Mouse (Mus musculus) embryonic facial prominence, embryonic 14.5 days (tissue): ENCODE data around the gene Slc2a2. TPM values are rescaled to one million over a fixed set of nuclear protein-coding genes. Genes with fewer than 3 reads are reported as not detected.

Experiments used
- ATAC-seq: fragments of 200-750 bp; cut with Nextera tagmentation; 2 replicates; pipeline ENCODE4 v1.8.0; 2017; ENCODE audit warnings: low read depth, moderate number of reproducible peaks, moderate TSS enrichment
- DNase-seq: peaks from one replicate; pipeline ENCODE4 v3.0.0-alpha.2; 2015; ENCODE audit warnings: low spot score
- H3K27ac ChIP-seq: fragments of 300-500 bp; sonication (generic); replicated peaks from 2 replicates; pipeline ENCODE4 v1.5.1; 2014; ENCODE audit warnings: low read depth, mild to moderate bottlenecking, low read length, moderate library complexity
- H3K27me3 ChIP-seq: fragments of 300-500 bp; sonication (generic); replicated peaks from 2 replicates; pipeline ENCODE4 v1.6.1; 2014; ENCODE audit warnings: low read length; ENCODE audit not compliant: control insufficient read depth, insufficient read depth
- H3K36me3 ChIP-seq: fragments of 300-500 bp; sonication (generic); 2 replicates; pipeline ENCODE4 v1.6.1; 2014; ENCODE audit warnings: low read length, mixed read lengths; ENCODE audit not compliant: control insufficient read depth, insufficient read depth
- H3K4me1 ChIP-seq: fragments of 300-500 bp; sonication (generic); 2 replicates; pipeline ENCODE4 v1.6.1; 2014; ENCODE audit warnings: antibody characterized with exemption, low read length; ENCODE audit not compliant: control insufficient read depth, insufficient read depth
- H3K4me2 ChIP-seq: fragments of 300-500 bp; sonication (generic); 2 replicates; pipeline ENCODE4 v1.6.1; 2014; ENCODE audit warnings: low read depth, mild to moderate bottlenecking, low read length, moderate library complexity, mixed read lengths
- H3K4me3 ChIP-seq: fragments of 300-500 bp; sonication (generic); 2 replicates; pipeline ENCODE4 v1.5.1; 2014; ENCODE audit warnings: low read depth, mild to moderate bottlenecking, low read length
- H3K9ac ChIP-seq: fragments of 300-500 bp; sonication (generic); 2 replicates; pipeline ENCODE4 v1.6.1; 2014; ENCODE audit warnings: low read depth, mild to moderate bottlenecking, low read length, moderate library complexity, mixed read lengths
- H3K9me3 ChIP-seq: fragments of 300-500 bp; sonication (generic); 2 replicates; pipeline ENCODE4 v1.6.1; 2016; ENCODE audit warnings: low read length; ENCODE audit not compliant: control insufficient read depth
- WGBS: fragments of 180-500 bp; shearing (Covaris S2); extraction: QIAGEN DNeasy Blood & Tissue Kit; methylation state at CpG from one replicate; pipeline ENCODE4 v1.1.7; 2014; 5-methylcytosine and 5-hydroxymethylcytosine counted together
- polyA plus RNA-seq: library from polyadenylated mRNA; unstranded; fragments of >200 nt; fragmentation: Nextera tagmentation; extraction: Ambion mirVana; gene quantifications from 2 replicates; pipeline ENCODE4 v1.2.1, GENCODE M21; 2014

Gene Slc2a2
- polyA plus RNA-seq, 1 experiment from 2014 or later = not detected

DNA sequence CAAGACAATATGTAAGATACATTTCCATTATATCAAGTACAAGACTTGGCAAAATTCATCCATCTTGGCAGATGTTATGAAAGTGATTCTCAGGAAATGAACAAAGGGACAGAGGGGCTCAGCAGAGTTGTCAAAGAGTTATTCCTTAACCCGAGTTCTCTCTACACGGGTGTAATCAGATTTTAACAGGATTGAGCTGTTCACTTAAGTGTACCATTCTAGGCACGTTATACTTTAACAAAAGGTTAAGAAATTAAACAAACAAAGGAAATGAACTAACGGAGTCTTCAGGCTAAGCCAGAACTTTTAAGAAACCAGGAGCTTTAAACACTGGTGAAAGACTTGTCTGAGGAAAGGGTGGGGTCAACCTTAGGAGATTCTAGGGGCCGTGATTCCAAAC, 23.5 kb downstream of the Slc2a2 start:
- Histone ChIP-seq H3K9ac (no peak overlapping the region), H3K4me2 (no peak overlapping the region), H3K27ac (no peak overlapping the region), H3K4me3 (no peak overlapping the region), H3K9me3 (no peaks in the 10 kb centered on the region), H3K27me3 (no peaks in the 10 kb centered on the region), H3K36me3 (no peaks in the 10 kb centered on the region), H3K4me1 (no peaks in the 10 kb centered on the region)
- ATAC-seq (no peak), DNase-seq (no peak)
- WGBS = 70% methylated on average over 5 of the region's 5 CpGs

DNA sequence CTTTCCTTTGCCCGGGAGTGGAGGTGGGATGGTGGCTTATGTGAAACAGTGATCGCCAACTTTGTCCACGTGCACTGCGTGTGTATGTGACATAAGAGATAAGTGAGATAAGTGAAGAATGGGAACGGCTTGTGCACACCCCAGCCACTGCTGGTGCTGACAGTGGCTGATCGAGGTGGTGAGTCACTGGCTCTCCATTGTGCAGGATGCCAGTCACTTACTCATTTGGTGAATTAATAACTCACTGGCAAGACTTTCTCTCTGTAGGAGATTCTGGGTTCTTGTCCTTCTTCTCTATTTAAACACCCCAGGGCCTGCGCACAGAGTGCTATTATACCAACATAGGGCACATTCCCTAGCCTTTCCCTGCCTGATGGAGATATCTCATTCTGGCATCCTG, 24.1 kb downstream of the Slc2a2 start:
- H3K4me1 ChIP-seq = no peaks in the 10 kb centered on the region
- ATAC-seq = no peak

DNA sequence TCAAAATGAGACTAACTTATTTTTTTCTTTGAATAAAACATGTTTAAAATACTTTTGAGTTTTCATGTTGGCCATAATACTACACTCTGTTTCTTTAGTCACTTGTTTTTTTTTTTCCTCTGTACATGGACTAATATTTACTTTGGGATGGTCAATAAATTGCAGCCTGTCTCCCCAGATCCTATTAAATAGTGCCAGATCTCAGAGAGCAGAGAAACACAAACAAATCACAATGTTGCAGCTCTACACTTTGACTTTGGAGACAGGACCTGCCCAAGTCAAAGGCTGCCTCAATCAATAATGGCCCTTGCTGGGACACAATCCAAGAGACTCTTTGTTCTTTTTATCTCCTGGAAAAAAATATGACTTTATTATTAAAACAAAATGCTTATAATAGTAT, 24.8 kb downstream of the Slc2a2 start:
- ATAC-seq (no peak), DNase-seq (no peak)
- H3K27me3 ChIP-seq = no peaks in the 10 kb centered on the region
- no peak overlapping the region for H3K4me2 ChIP-seq
- H3K36me3 ChIP-seq = no peaks in the 10 kb centered on the region
- H3K9me3 ChIP-seq = no peaks in the 10 kb centered on the region
- H3K4me1 ChIP-seq = no peaks in the 10 kb centered on the region
- no peak overlapping the region for H3K27ac ChIP-seq
- no peak overlapping the region for H3K4me3 ChIP-seq
- no peak overlapping the region for H3K9ac ChIP-seq

More for the DNA sequence above, 24.1 kb downstream of the Slc2a2 start:
- no peak for DNase-seq
- no peaks in the 10 kb centered on the region for H3K27me3 ChIP-seq
- no peak overlapping the region for H3K27ac ChIP-seq
- no peak overlapping the region for H3K4me2 ChIP-seq
- no peak overlapping the region for H3K9ac ChIP-seq
- 80% methylated on average over 7 of the region's 7 CpGs for WGBS
- no peaks in the 10 kb centered on the region for H3K9me3 ChIP-seq
- H3K36me3 ChIP-seq = no peaks in the 10 kb centered on the region
- H3K4me3 ChIP-seq = no peak overlapping the region

DNA sequence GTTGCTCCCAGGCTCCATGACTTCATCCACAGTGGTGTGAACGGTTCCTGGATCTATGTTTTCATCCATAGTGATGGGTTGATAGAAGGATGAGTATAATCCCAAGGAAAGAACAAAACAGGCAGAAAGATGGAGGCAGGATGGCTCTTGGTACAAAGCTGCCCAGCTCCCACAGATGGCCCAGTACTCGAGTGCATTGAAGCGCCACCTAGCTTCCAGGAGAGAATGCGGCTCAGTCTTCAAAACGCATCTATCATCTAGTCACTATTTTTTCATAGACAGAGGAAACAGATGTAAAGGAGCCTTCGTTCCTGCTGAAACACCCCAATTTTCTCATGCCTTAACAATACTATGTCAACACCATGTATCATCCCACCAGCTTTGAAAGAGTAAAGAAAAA, 25.8 kb downstream of the Slc2a2 start:
- no peaks in the 10 kb centered on the region for H3K36me3 ChIP-seq
- H3K4me2 ChIP-seq = no peak overlapping the region
- no peak overlapping the region for H3K9ac ChIP-seq
- H3K9me3 ChIP-seq = no peaks in the 10 kb centered on the region
- DNase-seq (no peak), ATAC-seq (no peak)
- H3K4me1 ChIP-seq = no peaks in the 10 kb centered on the region
- H3K27ac ChIP-seq = no peak overlapping the region
- WGBS = 71% methylated on average over 6 of the region's 6 CpGs
- H3K27me3 ChIP-seq = no peaks in the 10 kb centered on the region
- H3K4me3 ChIP-seq = no peak overlapping the region

DNA sequence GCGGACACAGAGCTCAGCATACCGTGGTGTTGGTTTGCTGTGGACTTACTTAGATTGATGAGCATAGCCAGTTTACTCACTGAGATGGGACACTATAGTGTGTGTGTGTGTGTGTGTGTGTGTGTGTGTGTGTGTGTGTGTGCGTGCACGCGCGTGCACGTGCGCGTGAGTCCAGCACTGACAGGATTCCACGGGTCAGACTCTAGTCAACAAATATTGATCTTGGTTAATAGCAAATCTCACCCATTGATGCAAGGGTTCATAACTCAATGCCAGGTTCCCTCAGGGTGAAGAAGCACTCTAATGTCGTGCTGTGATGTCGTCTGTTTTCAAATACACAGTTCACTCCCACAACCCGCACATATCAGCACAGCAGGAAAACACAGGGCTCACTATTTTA, 27.5 kb downstream of the Slc2a2 start:
- Histone ChIP-seq H3K36me3 (no peaks in the 10 kb centered on the region), H3K4me3 (no peak overlapping the region), H3K4me2 (no peak overlapping the region), H3K4me1 (no peaks in the 10 kb centered on the region), H3K9me3 (no peaks in the 10 kb centered on the region), H3K27ac (no peak overlapping the region), H3K27me3 (no peaks in the 10 kb centered on the region), H3K9ac (no peak overlapping the region)
- WGBS = 93% methylated on average over 12 of the region's 13 CpGs
- ATAC-seq = no peak
- DNase-seq = no peak

DNA sequence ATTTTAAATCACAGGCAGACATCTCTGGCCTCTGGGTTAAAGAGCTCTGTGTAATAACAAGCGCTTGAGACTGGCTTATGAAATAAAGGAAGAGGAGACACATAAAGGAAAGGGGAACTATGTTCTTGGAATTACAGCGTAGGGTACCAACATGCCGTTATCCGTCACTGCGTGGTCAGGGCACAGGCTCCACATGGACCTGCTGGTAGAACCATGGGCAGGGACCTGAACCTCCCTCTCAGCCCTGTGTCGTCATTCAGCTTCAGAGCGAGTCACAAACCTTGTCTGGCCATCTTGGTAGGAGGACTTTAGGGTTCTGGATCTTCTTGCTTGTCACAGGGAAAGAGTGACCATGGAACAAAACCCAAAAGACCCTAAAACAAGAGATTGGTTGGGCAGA, 28.7 kb downstream of the Slc2a2 start:
- H3K4me1 ChIP-seq = no peaks in the 10 kb centered on the region
- no peaks in the 10 kb centered on the region for H3K27me3 ChIP-seq
- no peak overlapping the region for H3K27ac ChIP-seq
- H3K36me3 ChIP-seq = no peaks in the 10 kb centered on the region
- no peak overlapping the region for H3K4me2 ChIP-seq
- H3K9ac ChIP-seq = no peak overlapping the region
- 95% methylated on average over 7 of the region's 7 CpGs for WGBS
- no peaks in the 10 kb centered on the region for H3K9me3 ChIP-seq
- H3K4me3 ChIP-seq = no peak overlapping the region
- ATAC-seq (no peak), DNase-seq (no peak)

DNA sequence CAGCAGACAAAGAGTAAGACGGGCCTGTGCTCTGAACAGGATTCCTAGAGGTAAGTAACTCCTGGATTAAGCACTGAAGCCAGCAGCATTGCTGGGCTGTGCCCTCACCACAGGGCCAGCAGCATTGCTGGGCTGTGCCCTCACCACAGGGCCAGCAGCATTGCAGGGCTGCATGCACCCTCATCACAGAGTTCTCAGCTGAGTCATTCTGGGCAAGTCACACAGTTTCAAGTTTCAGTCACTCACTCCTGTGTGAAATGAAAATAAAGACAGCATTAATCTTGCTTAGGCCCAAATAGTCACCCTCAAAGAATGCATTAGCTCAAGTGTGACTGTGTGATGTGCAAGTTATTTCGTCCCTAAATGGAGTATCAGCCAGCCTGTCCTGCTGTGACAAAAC, 37.0 kb downstream of the Slc2a2 start:
- WGBS = 64% methylated on average over 2 of the region's 2 CpGs

DNA sequence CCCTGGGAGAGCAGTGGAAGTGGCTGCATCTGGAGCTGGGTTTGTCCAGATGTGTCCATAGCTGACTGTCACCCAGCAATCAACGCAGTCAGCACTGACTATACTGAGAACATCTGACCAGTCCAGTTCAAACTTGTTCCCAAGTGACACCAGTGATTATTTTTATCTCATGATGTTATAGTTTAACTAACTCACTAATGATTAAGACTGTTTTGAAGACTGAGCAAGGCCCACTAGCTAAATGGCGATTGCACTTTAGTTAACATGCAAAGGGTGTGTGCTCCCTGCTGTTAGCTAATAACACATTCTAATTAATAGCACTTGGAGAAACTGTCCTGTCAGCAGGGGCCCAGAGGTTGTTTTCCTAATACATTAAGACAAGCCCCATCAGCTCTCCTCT, 39.3 kb downstream of the Slc2a2 start:
- no peak for ATAC-seq
- Histone ChIP-seq H3K27ac (no peak overlapping the region), H3K9ac (no peak overlapping the region), H3K4me3 (no peak overlapping the region), H3K4me2 (no peak overlapping the region), H3K27me3 (no peaks in the 10 kb centered on the region), H3K36me3 (no peaks in the 10 kb centered on the region), H3K4me1 (no peaks in the 10 kb centered on the region), H3K9me3 (no peaks in the 10 kb centered on the region)
- DNase-seq = no peak
- 43% methylated on average over 2 of the region's 2 CpGs for WGBS

More for the DNA sequence above, 37.0 kb downstream of the Slc2a2 start:
- peak; percentile 63; the same call in 1 of the 2 replicates for ATAC-seq
- Histone ChIP-seq H3K9ac (no peak overlapping the region), H3K27ac (no peak overlapping the region), H3K4me3 (no peak overlapping the region), H3K36me3 (no peaks in the 10 kb centered on the region), H3K9me3 (no peaks in the 10 kb centered on the region), H3K4me2 (no peak overlapping the region), H3K27me3 (no peaks in the 10 kb centered on the region), H3K4me1 (no peaks in the 10 kb centered on the region)
- DNase-seq = peak; percentile 10

DNA sequence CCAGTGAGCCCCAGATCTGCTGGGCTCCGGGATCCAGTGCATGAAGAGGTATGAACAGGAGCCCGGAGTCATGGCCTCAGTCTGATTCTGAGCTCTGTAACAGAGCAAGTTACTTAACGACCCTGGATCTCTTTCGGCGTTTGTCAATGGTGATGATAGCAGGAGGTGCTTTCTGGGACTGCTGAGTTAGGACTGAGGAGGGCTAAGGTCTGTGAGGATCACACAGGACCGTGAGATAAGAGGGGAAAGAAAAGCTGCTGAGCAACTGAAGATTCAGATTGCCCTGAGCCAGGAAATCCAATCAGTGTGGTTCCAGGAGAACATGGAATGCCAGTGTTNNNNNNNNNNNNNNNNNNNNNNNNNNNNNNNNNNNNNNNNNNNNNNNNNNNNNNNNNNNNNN, 42.6 kb downstream of the Slc2a2 start:
- H3K27me3 ChIP-seq = no peaks in the 10 kb centered on the region
- H3K9ac ChIP-seq = no peak overlapping the region
- H3K27ac ChIP-seq = no peak overlapping the region
- no peak overlapping the region for H3K4me3 ChIP-seq
- no peak for DNase-seq
- no peaks in the 10 kb centered on the region for H3K9me3 ChIP-seq
- H3K4me1 ChIP-seq = no peaks in the 10 kb centered on the region
- no peaks in the 10 kb centered on the region for H3K36me3 ChIP-seq
- WGBS = 33% methylated on average over 6 of the region's 6 CpGs
- no peak overlapping the region for H3K4me2 ChIP-seq
- ATAC-seq = no peak
